Mouse (Mus musculus): ENCODE measurements around the gene Limk1.

GRCm38 (mm10) chr5:134688718-134689284, 403 bp upstream of the Limk1 start:
- TF ChIP-seq CTCF (IDR thresholded peaks at IDR 0.05; ENCODE audit: insufficient read depth, low read depth, low read length) (no peak), POLR2A (IDR thresholded peaks at IDR 0.05; ENCODE audit: insufficient read depth, low read depth, low read length) (peak; percentile 12; the same call in 1 of the 2 replicates)
